Mouse (Mus musculus): ENCODE results near the gene Spsb1. TPM values are rescaled to one million over a fixed set of nuclear protein-coding genes. Genes with fewer than 3 reads are reported as not detected.

Gene Spsb1
- total and polyA plus RNA-seq, 3 experiments: 0.04 to 0.19 (median 0.07) TPM

- Histone ChIP-seq H3K79me2 (replicated peaks; ENCODE audit: control insufficient read depth, extremely low read depth, insufficient read depth, poor library complexity, severe bottlenecking) (no peaks in the 10 kb centered on the region), H3K36me3 (replicated peaks in 1 of 2; ENCODE audit: control insufficient read depth in 1 of 2, insufficient read depth in 1 of 2, low read length in 1 of 2) (no peaks in the 10 kb centered on the region), H3K9ac (ENCODE audit: insufficient read depth, low read depth) (no peak overlapping the region), H3K27me3 (replicated peaks) (peaks cover 3% of the 10 kb centered on the region), H3K4me3 (replicated peaks in 1 of 3; ENCODE audit: low read depth in 2 of 3, low read length in 2 of 3, poor library complexity in 1 of 3) (no peak overlapping the region), H3K27ac (ENCODE audit: insufficient read depth, low read depth) (no peak overlapping the region), H3K9me3 (replicated peaks; ENCODE audit: low read length) (no peaks in the 10 kb centered on the region), H3K4me2 (ENCODE audit: insufficient read depth, low read depth, poor library complexity, severe bottlenecking) (no peak overlapping the region), H3K4me1 (ENCODE audit: control insufficient read depth in 1 of 2, insufficient read depth in 2 of 2) (peaks cover 0 to 3% of the 10 kb centered on the region in 2 experiments; a peak in 1 of 4 replicates)
- TF ChIP-seq HCFC1 (IDR thresholded peaks at IDR 0.05; ENCODE audit: low read depth, low read length) (no peak), JUND (conservative IDR thresholded peaks at IDR 0.05; ENCODE audit: low read depth, low read length) (no peak), CTCF (conservative IDR thresholded peaks at IDR 0.05 in 1 of 2, IDR thresholded peaks at IDR 0.05 in 1 of 2; ENCODE audit: low read depth in 2 of 2, low read length in 2 of 2) (no peak), SIN3A (IDR thresholded peaks at IDR 0.05; ENCODE audit: low read length) (no peak), ZMIZ1 (IDR thresholded peaks at IDR 0.05; ENCODE audit: low read depth, low read length) (no peak), KAT2A (IDR thresholded peaks at IDR 0.05; ENCODE audit: insufficient replicate concordance, low read length) (no peak), MXI1 (IDR thresholded peaks at IDR 0.05; ENCODE audit: low read depth, low read length) (no peak), GABPA (IDR thresholded peaks at IDR 0.05; ENCODE audit: insufficient replicate concordance, low read depth, low read length) (no peak), ZKSCAN1 (IDR thresholded peaks at IDR 0.05; ENCODE audit: borderline replicate concordance, low read depth, low read length) (no peak), NELFE (IDR thresholded peaks at IDR 0.05; ENCODE audit: low read depth, low read length) (no peak)
- in situ Hi-C loops (cut with MboI; ENCODE audit: low pct_ligation_motif_present, low pct_unique_long_range_greater_than_20kb, low sequenced_read_pairs): no loop called here
- dilution Hi-C loops (cut with MboI; ENCODE audit: extremely low pct_ligation_motif_present, extremely low pct_unique_long_range_greater_than_20kb, low sequenced_read_pairs): no loop called here
- DNase-seq (ENCODE audit: extremely low read depth): no peak
These were observed 44.3 kb downstream of the Spsb1 start for GRCm38 (mm10) chr4:149910558-149910957.

GRCm38 (mm10) chr4:149909551-149909950 is 45.3 kb downstream of the Spsb1 start:
- dilution Hi-C loops (cut with MboI; ENCODE audit: extremely low pct_ligation_motif_present, extremely low pct_unique_long_range_greater_than_20kb, low sequenced_read_pairs): no loop called here
- DNase-seq (ENCODE audit: extremely low read depth): no peak
- in situ Hi-C loops (cut with MboI; ENCODE audit: low pct_ligation_motif_present, low pct_unique_long_range_greater_than_20kb, low sequenced_read_pairs): no loop called here

GRCm38 (mm10) chr4:149908923-149909322 is 45.9 kb downstream of the Spsb1 start:
- Histone ChIP-seq H3K9me3 (replicated peaks; ENCODE audit: low read length) (peaks cover 3% of the 10 kb centered on the region), H3K9ac (ENCODE audit: insufficient read depth, low read depth) (no peak overlapping the region), H3K4me3 (replicated peaks in 1 of 3; ENCODE audit: low read depth in 2 of 3, low read length in 2 of 3, poor library complexity in 1 of 3) (no peak overlapping the region), H3K4me2 (ENCODE audit: insufficient read depth, low read depth, poor library complexity, severe bottlenecking) (no peak overlapping the region), H3K27me3 (replicated peaks) (no peaks in the 10 kb centered on the region), H3K79me2 (replicated peaks; ENCODE audit: control insufficient read depth, extremely low read depth, insufficient read depth, poor library complexity, severe bottlenecking) (no peaks in the 10 kb centered on the region), H3K4me1 (ENCODE audit: control insufficient read depth in 1 of 2, insufficient read depth in 2 of 2) (no peaks in the 10 kb centered on the region), H3K27ac (ENCODE audit: insufficient read depth, low read depth) (no peak overlapping the region), H3K36me3 (replicated peaks in 1 of 2; ENCODE audit: control insufficient read depth in 1 of 2, insufficient read depth in 1 of 2, low read length in 1 of 2) (no peaks in the 10 kb centered on the region)
- TF ChIP-seq MAFK (IDR thresholded peaks at IDR 0.05; ENCODE audit: insufficient replicate concordance, low read length) (no peak), MEF2A (IDR thresholded peaks at IDR 0.05; ENCODE audit: borderline replicate concordance, low read depth, low read length) (no peak), ZKSCAN1 (IDR thresholded peaks at IDR 0.05; ENCODE audit: borderline replicate concordance, low read depth, low read length) (no peak), ZC3H11A (IDR thresholded peaks at IDR 0.05; ENCODE audit: low read depth, low read length) (no peak), SMC3 (IDR thresholded peaks at IDR 0.05; ENCODE audit: low read depth, low read length) (no peak), ZMIZ1 (IDR thresholded peaks at IDR 0.05; ENCODE audit: low read depth, low read length) (no peak), MXI1 (IDR thresholded peaks at IDR 0.05; ENCODE audit: low read depth, low read length) (no peak), POLR2AphosphoS2 (IDR thresholded peaks at IDR 0.05; ENCODE audit: low read depth, low read length) (no peak), BHLHE40 (IDR thresholded peaks at IDR 0.05; ENCODE audit: low read depth, low read length) (no peak), NELFE (IDR thresholded peaks at IDR 0.05; ENCODE audit: low read depth, low read length) (no peak), IRF4 (IDR thresholded peaks at IDR 0.05; ENCODE audit: low read depth, low read length) (no peak), ZNF384 (IDR thresholded peaks at IDR 0.05; ENCODE audit: low read depth, low read length) (no peak), SIN3A (IDR thresholded peaks at IDR 0.05; ENCODE audit: low read length) (no peak), POLR2A (IDR thresholded peaks at IDR 0.05; ENCODE audit: low read depth, low read length) (no peak)
- in situ Hi-C loops (cut with MboI; ENCODE audit: low pct_ligation_motif_present, low pct_unique_long_range_greater_than_20kb, low sequenced_read_pairs): no loop called here
- DNase-seq (ENCODE audit: extremely low read depth): no peak
- dilution Hi-C loops (cut with MboI; ENCODE audit: extremely low pct_ligation_motif_present, extremely low pct_unique_long_range_greater_than_20kb, low sequenced_read_pairs): no loop called here

More at GRCm38 (mm10) chr4:149909551-149909950, 45.3 kb downstream of the Spsb1 start:
- no peak overlapping the region for H3K27ac ChIP-seq (ENCODE audit: insufficient read depth, low read depth)
- no peak overlapping the region for H3K4me2 ChIP-seq (ENCODE audit: insufficient read depth, low read depth, poor library complexity, severe bottlenecking)
- H3K9ac ChIP-seq (ENCODE audit: insufficient read depth, low read depth): no peak overlapping the region
- peaks cover 1% of the 10 kb centered on the region for H3K9me3 ChIP-seq (replicated peaks; ENCODE audit: low read length)
- no peaks in the 10 kb centered on the region for H3K36me3 ChIP-seq (replicated peaks in 1 of 2; ENCODE audit: control insufficient read depth in 1 of 2, insufficient read depth in 1 of 2, low read length in 1 of 2)
- peaks cover 0 to 2% of the 10 kb centered on the region in 2 experiments; a peak in 1 of 4 replicates for H3K4me1 ChIP-seq (ENCODE audit: control insufficient read depth in 1 of 2, insufficient read depth in 2 of 2)
- TF ChIP-seq KAT2A (IDR thresholded peaks at IDR 0.05; ENCODE audit: insufficient replicate concordance, low read length) (no peak), ZNF384 (IDR thresholded peaks at IDR 0.05; ENCODE audit: low read depth, low read length) (no peak), ETS1 (conservative IDR thresholded peaks at IDR 0.05; ENCODE audit: low read depth, low read length) (no peak), CHD2 (IDR thresholded peaks at IDR 0.05; ENCODE audit: low read length) (no peak), EP300 (IDR thresholded peaks at IDR 0.05; ENCODE audit: low read length) (no peak), USF2 (conservative IDR thresholded peaks at IDR 0.05; ENCODE audit: low read depth, low read length) (no peak), GABPA (IDR thresholded peaks at IDR 0.05; ENCODE audit: insufficient replicate concordance, low read depth, low read length) (no peak), MAZ (IDR thresholded peaks at IDR 0.05; ENCODE audit: low read depth, low read length) (no peak), E2F4 (IDR thresholded peaks at IDR 0.05; ENCODE audit: insufficient replicate concordance, low read depth, low read length) (no peak), MAFK (IDR thresholded peaks at IDR 0.05; ENCODE audit: insufficient replicate concordance, low read length) (no peak), MXI1 (IDR thresholded peaks at IDR 0.05; ENCODE audit: low read depth, low read length) (no peak)
- H3K79me2 ChIP-seq (replicated peaks; ENCODE audit: control insufficient read depth, extremely low read depth, insufficient read depth, poor library complexity, severe bottlenecking): no peaks in the 10 kb centered on the region
- H3K27me3 ChIP-seq (replicated peaks): peaks cover 2% of the 10 kb centered on the region
- no peak overlapping the region for H3K4me3 ChIP-seq (replicated peaks in 1 of 3; ENCODE audit: low read depth in 2 of 3, low read length in 2 of 3, poor library complexity in 1 of 3)
